Mouse (Mus musculus): Measurements from ENCODE around the gene Serpinb3b.
"Not testable (repeated sequence)": the region's sequence is repeated elsewhere in the genome, so short reads cannot be mapped to it uniquely, and the experiment has no call there.

The Serpinb3b gene

GRCm38 (mm10) chr1:107278261-107278660 is at the start of gene Serpinb3b, which contains the start of gene Serpinb3c:
Serpinb3b (minus strand) TSS chr1:107278361.
Serpinb3c (minus strand) TSS chr1:107278371.
- DNase-seq (ENCODE audit: low spot score): not testable (repeated sequence)

- not testable (repeated sequence) for DNase-seq (ENCODE audit: low spot score)
Observed at GRCm38 (mm10) chr1:107243170-107243569, 35.0 kb downstream of the Serpinb3b start.

- DNase-seq (ENCODE audit: low spot score): not testable (repeated sequence)
Observed at GRCm38 (mm10) chr1:107217276-107217675, 60.9 kb downstream of the Serpinb3b start.

GRCm38 (mm10) chr1:107127453-107127852 is 150.7 kb downstream of the Serpinb3b start:
- DNase-seq (ENCODE audit: low spot score): not testable (repeated sequence)

Measured in ovary, postnatal 14 days (tissue).